8 mouse cellular contexts compared by ENCODE assay signal in genomic region chr11:87662822-87663221, GRCm38 (mm10). TPM values are rescaled to one million over a fixed set of nuclear protein-coding genes. Genes with fewer than 3 reads are reported as not detected.
DNase-seq lines count a peak whose midpoint lies in the region; ATAC-seq and TF ChIP-seq lines count a peak whose summit lies in the region.

No protein-coding gene starts in this region.

- H3K9ac ChIP-seq in hindbrain, embryonic 13.5 days: peak overlapping the region; percentile 25; the same call in 1 of the 2 replicates
- H3K9ac ChIP-seq in midbrain, embryonic 12.5 days (replicated peaks): no peak overlapping the region

- no peaks in the 10 kb centered on the region for H3K9me3 ChIP-seq in hindbrain, embryonic 13.5 days
- no peaks in the 10 kb centered on the region for H3K9me3 ChIP-seq in midbrain, embryonic 12.5 days

- DNase-seq in kidney, adult 2 months: peak; percentile 17
- no peak for DNase-seq in kidney, postnatal 10 days
- DNase-seq in spleen, adult 12 weeks (ENCODE audit: low spot score): no peak
- no peak for DNase-seq in gastrocnemius, postnatal 25 days
- DNase-seq in testis, postnatal 10 days (ENCODE audit: low spot score): no peak

- H3K27ac ChIP-seq in kidney, adult 2 months (ENCODE audit: insufficient read depth, low read depth, low read length): peak overlapping the region; percentile 61; the same call in 1 of the 2 replicates
- no peak overlapping the region for H3K27ac ChIP-seq in bone marrow, adult 2 months (ENCODE audit: control insufficient read depth, insufficient read depth, low read depth, low read length, poor library complexity)
- no peak overlapping the region for H3K27ac ChIP-seq in hindbrain, embryonic 13.5 days
- H3K27ac ChIP-seq in midbrain, embryonic 12.5 days (replicated peaks): no peak overlapping the region

- peak overlapping the region; percentile 51 for H3K4me3 ChIP-seq in kidney, adult 2 months (ENCODE audit: insufficient read depth, low read depth, low read length)
- peak overlapping the region; percentile 11 for H3K4me3 ChIP-seq in bone marrow, adult 2 months (replicated peaks; ENCODE audit: control insufficient read depth, low read depth, low read length)
- peak overlapping the region; percentile 30 for H3K4me3 ChIP-seq in hindbrain, embryonic 13.5 days
- peak overlapping the region; percentile 35 for H3K4me3 ChIP-seq in midbrain, embryonic 12.5 days

- no peaks in the 10 kb centered on the region for H3K36me3 ChIP-seq in kidney, adult 2 months (ENCODE audit: control insufficient read depth, insufficient read depth, low read length)
- no peaks in the 10 kb centered on the region for H3K36me3 ChIP-seq in hindbrain, embryonic 13.5 days
- H3K36me3 ChIP-seq in midbrain, embryonic 12.5 days: no peaks in the 10 kb centered on the region

- no peak for TF ChIP-seq POLR2A in kidney, adult 2 months (IDR thresholded peaks at IDR 0.05; ENCODE audit: low read depth, low read length)
- TF ChIP-seq POLR2A in bone marrow, adult 2 months (IDR thresholded peaks at IDR 0.05; ENCODE audit: borderline replicate concordance, control insufficient read depth, low read depth, low read length): no peak

- no peak for ATAC-seq in hindbrain, embryonic 13.5 days (ENCODE audit: low FRiP score)
- no peak for ATAC-seq in midbrain, embryonic 12.5 days (ENCODE audit: low FRiP score, low read depth)

- H3K4me1 ChIP-seq in kidney, adult 2 months (ENCODE audit: control insufficient read depth, insufficient read depth, low read length): no peaks in the 10 kb centered on the region
- H3K4me1 ChIP-seq in bone marrow, adult 2 months (ENCODE audit: control insufficient read depth, insufficient read depth, low read length): no peaks in the 10 kb centered on the region
- peaks cover 6% of the 10 kb centered on the region; the same call in 1 of the 2 replicates for H3K4me1 ChIP-seq in hindbrain, embryonic 13.5 days (replicated peaks)
- H3K4me1 ChIP-seq in midbrain, embryonic 12.5 days: peaks cover 8% of the 10 kb centered on the region

- no peaks in the 10 kb centered on the region for H3K27me3 ChIP-seq in kidney, adult 2 months (replicated peaks; ENCODE audit: control insufficient read depth, insufficient read depth, low read length)
- peaks cover 24% of the 10 kb centered on the region for H3K27me3 ChIP-seq in hindbrain, embryonic 13.5 days
- peaks cover 21% of the 10 kb centered on the region for H3K27me3 ChIP-seq in midbrain, embryonic 12.5 days

- 9% methylated on average over 14 of the region's 14 CpGs for WGBS in kidney, adult 2 months
- 18% methylated on average over 14 of the region's 14 CpGs for WGBS in bone marrow, adult 2 months
- 14% methylated on average over 14 of the region's 14 CpGs for WGBS in hindbrain, embryonic 13.5 days
- 13% methylated on average over 14 of the region's 14 CpGs for WGBS in midbrain, embryonic 12.5 days

- no peak for TF ChIP-seq CTCF in kidney, adult 2 months (conservative IDR thresholded peaks at IDR 0.05; ENCODE audit: insufficient read depth, insufficient read length, low read depth, low read length)
- TF ChIP-seq CTCF in bone marrow, adult 2 months (IDR thresholded peaks at IDR 0.05; ENCODE audit: control insufficient read depth, insufficient read depth, low read length): no peak

- peak overlapping the region; percentile 55 for H3K4me2 ChIP-seq in hindbrain, embryonic 13.5 days
- peak overlapping the region; percentile 54 for H3K4me2 ChIP-seq in midbrain, embryonic 12.5 days (replicated peaks)

RNA-seq across cellular contexts. Expression of gene Rnf43, which starts 0.3 kb away (rescaled TPM):
- 4.0 and 4.6 TPM in 2 replicates for polyA plus RNA-seq in kidney, adult 2 months (2012; rRNA removed)
- 0.97 and 3.9 TPM in 2 replicates for polyA plus RNA-seq in bone marrow, adult 2 months (2011; ENCODE audit: insufficient read depth, insufficient read length, low replicate concordance, missing spikeins)
- polyA plus RNA-seq in hindbrain, embryonic 13.5 days (2015; fragmentation: Nextera tagmentation; extraction: Ambion mirVana): 0.71 and 0.75 TPM in 2 replicates
- 0.93 and 1.5 TPM in 2 replicates for polyA plus RNA-seq in midbrain, embryonic 12.5 days (2016; fragmentation: Nextera tagmentation; extraction: Ambion mirVana)
- total RNA-seq in gastrocnemius, postnatal 25 days (2021): under 1 TPM in 1 of 2 experiments, not detected in 1; 0.40 TPM

RNA-seq across cellular contexts. Expression of gene Hsf5, which starts 45.9 kb away (rescaled TPM):
- polyA plus RNA-seq in kidney, adult 2 months (2012; rRNA removed): 0.05 and 0.12 TPM in 2 replicates
- polyA plus RNA-seq in bone marrow, adult 2 months (2011; ENCODE audit: insufficient read depth, insufficient read length, low replicate concordance, missing spikeins): not detected in 2 replicates
- 0.51 and 0.63 TPM in 2 replicates for polyA plus RNA-seq in hindbrain, embryonic 13.5 days (2015; fragmentation: Nextera tagmentation; extraction: Ambion mirVana)
- polyA plus RNA-seq in midbrain, embryonic 12.5 days (2016; fragmentation: Nextera tagmentation; extraction: Ambion mirVana): 0.36 and 0.38 TPM in 2 replicates
- total RNA-seq in gastrocnemius, postnatal 25 days (2021): not detected
